Mouse (Mus musculus) midbrain, embryonic 11.5 days (tissue): Measurements from ENCODE around the gene Zfp174. TPM values are rescaled to one million over a fixed set of nuclear protein-coding genes. Genes with fewer than 3 reads are reported as not detected.
"Not testable (repeated sequence)": the region's sequence is repeated elsewhere in the genome, so short reads cannot be mapped to it uniquely, and the experiment has no call there.

ENCODE experiments used
- ATAC-seq: fragments of 200-750 bp; cut with Nextera tagmentation; 2 replicates; pipeline ENCODE4 v1.8.0; 2017; ENCODE audit warnings: moderate TSS enrichment, moderate library complexity; ENCODE audit not compliant: low FRiP score
- DNase-seq: peaks from one replicate; pipeline ENCODE4 v3.0.0; 2015; ENCODE audit warnings: low spot score; ENCODE audit errors: missing footprints
- H3K27ac ChIP-seq: fragments of 300-500 bp; sonication (generic); 2 replicates; pipeline ENCODE4 v1.5.1; 2014; ENCODE audit warnings: low read depth, low read length
- H3K27me3 ChIP-seq: fragments of 300-500 bp; sonication (generic); 2 replicates; pipeline ENCODE4 v1.6.1; 2014; ENCODE audit warnings: mild to moderate bottlenecking, low read length, moderate library complexity, mixed read lengths; ENCODE audit not compliant: control insufficient read depth, insufficient read depth
- H3K36me3 ChIP-seq: fragments of 300-500 bp; sonication (generic); 2 replicates; pipeline ENCODE4 v1.6.1; 2014; ENCODE audit warnings: mild to moderate bottlenecking, low read length, moderate library complexity, mixed read lengths; ENCODE audit not compliant: control insufficient read depth, insufficient read depth
- H3K4me1 ChIP-seq: fragments of 300-500 bp; sonication (generic); 2 replicates; pipeline ENCODE4 v1.6.1; 2014; ENCODE audit warnings: low read length; ENCODE audit not compliant: control insufficient read depth, insufficient read depth
- H3K4me2 ChIP-seq: fragments of 300-500 bp; sonication (generic); 2 replicates; pipeline ENCODE4 v1.6.1; 2014; ENCODE audit warnings: mild to moderate bottlenecking, moderate library complexity
- H3K4me3 ChIP-seq: fragments of 300-500 bp; sonication (generic); 2 replicates; pipeline ENCODE4 v1.5.1; 2014; ENCODE audit warnings: low read depth, low read length
- H3K9ac ChIP-seq: fragments of 300-500 bp; sonication (generic); 2 replicates; pipeline ENCODE4 v1.6.1; 2014; ENCODE audit warnings: low read length
- H3K9me3 ChIP-seq: fragments of 300-500 bp; sonication (generic); 2 replicates; pipeline ENCODE4 v1.6.1; 2016; ENCODE audit warnings: low read length; ENCODE audit not compliant: control insufficient read depth
- WGBS: fragments of 180-500 bp; shearing (Covaris S2); extraction: QIAGEN DNeasy Blood & Tissue Kit; methylation state at CpG from one replicate; pipeline ENCODE4 v1.1.7; 2014; 5-methylcytosine and 5-hydroxymethylcytosine counted together
- polyA plus RNA-seq: library from polyadenylated mRNA; unstranded; fragments of >200 nt; fragmentation: Nextera tagmentation; extraction: Ambion mirVana; gene quantifications from 2 replicates; pipeline ENCODE4 v1.2.1, GENCODE M21; 2014

Zfp174 gene
- 1.3 and 1.6 TPM in 2 replicates for polyA plus RNA-seq

GRCm38 (mm10) chr16:3846711-3847518 lies at the start of gene Zfp174:
Zfp174 (plus strand) TSS chr16:3847268.
- ATAC-seq (peak; percentile 99), DNase-seq (peak; percentile 99)
- peak within 1 kb of the TSS; percentile 68 for H3K4me3 ChIP-seq

GRCm38 (mm10) chr16:3808176-3808575 lies 38.9 kb upstream of the Zfp174 start:
- ATAC-seq: no peak
- no peaks in the 10 kb centered on the region for H3K9me3 ChIP-seq
- 83% methylated on average over 3 of the region's 3 CpGs for WGBS
- no peak overlapping the region for H3K4me3 ChIP-seq
- H3K27ac ChIP-seq: no peak overlapping the region
- H3K4me1 ChIP-seq: no peaks in the 10 kb centered on the region
- H3K27me3 ChIP-seq: no peaks in the 10 kb centered on the region
- H3K9ac ChIP-seq: no peak overlapping the region
- no peaks in the 10 kb centered on the region for H3K36me3 ChIP-seq
- DNase-seq: no peak
- no peak overlapping the region for H3K4me2 ChIP-seq

More at GRCm38 (mm10) chr16:3846711-3847518, at the start of gene Zfp174:
- Histone ChIP-seq H3K4me2 (peak within 1 kb of the TSS; percentile 69), H3K27ac (no peak within 1 kb of the TSS), H3K9me3 (no peaks in the 10 kb centered on the region), H3K4me1 (no peaks in the 10 kb centered on the region), H3K9ac (peak within 1 kb of the TSS; percentile 72), H3K27me3 (no peaks in the 10 kb centered on the region), H3K36me3 (no peaks in the 10 kb centered on the region; the same call in 1 of the 2 replicates)
- 4% methylated on average over 38 of the region's 38 CpGs for WGBS

GRCm38 (mm10) chr16:3814667-3815066 lies 32.4 kb upstream of the Zfp174 start:
- H3K4me1 ChIP-seq, H3K36me3 ChIP-seq, H3K27ac ChIP-seq, H3K4me2 ChIP-seq, H3K27me3 ChIP-seq, H3K4me3 ChIP-seq, H3K9me3 ChIP-seq, ATAC-seq, DNase-seq, H3K9ac ChIP-seq: not testable (repeated sequence)
- WGBS: 85% methylated on average over 6 of the region's 6 CpGs

- Histone ChIP-seq H3K9ac (no peak overlapping the region), H3K9me3 (no peaks in the 10 kb centered on the region), H3K4me1 (no peaks in the 10 kb centered on the region), H3K36me3 (no peaks in the 10 kb centered on the region), H3K27ac (no peak overlapping the region), H3K4me3 (no peak overlapping the region), H3K27me3 (no peaks in the 10 kb centered on the region), H3K4me2 (no peak overlapping the region)
- DNase-seq (no peak), ATAC-seq (no peak)
- WGBS: 93% methylated on average over 2 of the region's 2 CpGs
These were observed 26.9 kb upstream of the Zfp174 start for GRCm38 (mm10) chr16:3820202-3820601.

GRCm38 (mm10) chr16:3828021-3828420 lies 19.0 kb upstream of the Zfp174 start:
- no peak overlapping the region for H3K4me2 ChIP-seq
- no peak overlapping the region for H3K9ac ChIP-seq
- H3K4me1 ChIP-seq: no peaks in the 10 kb centered on the region
- H3K27me3 ChIP-seq: no peaks in the 10 kb centered on the region
- ATAC-seq (no peak), DNase-seq (no peak)
- no peaks in the 10 kb centered on the region for H3K36me3 ChIP-seq
- no peak overlapping the region for H3K4me3 ChIP-seq
- H3K27ac ChIP-seq: no peak overlapping the region
- H3K9me3 ChIP-seq: no peaks in the 10 kb centered on the region
- 59% methylated on average over 3 of the region's 3 CpGs for WGBS

GRCm38 (mm10) chr16:3829727-3830126 lies 17.3 kb upstream of the Zfp174 start:
- WGBS: 93% methylated on average over 2 of the region's 2 CpGs
- no peaks in the 10 kb centered on the region for H3K9me3 ChIP-seq

GRCm38 (mm10) chr16:3830588-3831109 lies 16.4 kb upstream of the Zfp174 start, which contains the start of gene Olfr15:
Olfr15 (plus strand) TSS chr16:3830878.
- Histone ChIP-seq H3K9ac (no peak within 1 kb of the TSS), H3K4me2 (no peak within 1 kb of the TSS), H3K36me3 (no peaks in the 10 kb centered on the region), H3K4me3 (no peak within 1 kb of the TSS), H3K4me1 (no peaks in the 10 kb centered on the region), H3K27ac (no peak within 1 kb of the TSS), H3K27me3 (no peaks in the 10 kb centered on the region), H3K9me3 (no peaks in the 10 kb centered on the region)
- DNase-seq (peak; percentile 79), ATAC-seq (no peak)

More at GRCm38 (mm10) chr16:3829727-3830126, 17.3 kb upstream of the Zfp174 start:
- Histone ChIP-seq H3K4me1 (no peaks in the 10 kb centered on the region), H3K27ac (no peak overlapping the region), H3K4me2 (no peak overlapping the region), H3K27me3 (no peaks in the 10 kb centered on the region), H3K4me3 (no peak overlapping the region), H3K9ac (no peak overlapping the region), H3K36me3 (no peaks in the 10 kb centered on the region)
- DNase-seq: no peak
- no peak for ATAC-seq

GRCm38 (mm10) chr16:3835461-3835860 lies 11.6 kb upstream of the Zfp174 start:
- no peak overlapping the region for H3K4me3 ChIP-seq
- H3K9ac ChIP-seq: no peak overlapping the region
- ATAC-seq: no peak
- H3K36me3 ChIP-seq: no peaks in the 10 kb centered on the region
- 85% methylated on average over 2 of the region's 2 CpGs for WGBS
- no peaks in the 10 kb centered on the region for H3K9me3 ChIP-seq
- no peak for DNase-seq
- H3K27me3 ChIP-seq: no peaks in the 10 kb centered on the region
- H3K4me2 ChIP-seq: no peak overlapping the region
- no peaks in the 10 kb centered on the region for H3K4me1 ChIP-seq
- H3K27ac ChIP-seq: no peak overlapping the region

GRCm38 (mm10) chr16:3839157-3839885 lies 7.7 kb upstream of the Zfp174 start:
- DNase-seq: no peak
- no peak overlapping the region for H3K27ac ChIP-seq
- no peak overlapping the region for H3K9ac ChIP-seq
- WGBS: 63% methylated on average over 17 of the region's 17 CpGs
- ATAC-seq: no peak
- H3K4me1 ChIP-seq: no peaks in the 10 kb centered on the region
- H3K27me3 ChIP-seq: no peaks in the 10 kb centered on the region
- H3K4me3 ChIP-seq: no peak overlapping the region
- no peaks in the 10 kb centered on the region for H3K9me3 ChIP-seq
- no peaks in the 10 kb centered on the region for H3K36me3 ChIP-seq
- no peak overlapping the region for H3K4me2 ChIP-seq
